Mouse (Mus musculus) testis, adult 2 months (tissue): ENCODE measurements around the gene Ttc39b. TPM values are rescaled to one million over a fixed set of nuclear protein-coding genes. Genes with fewer than 3 reads are reported as not detected.

Source experiments
- H3K27ac ChIP-seq: fragments of 200-500 bp; 2 replicates; pipeline ENCODE4 v1.5.1; 2012; ENCODE audit warnings: low read depth, low read length; ENCODE audit not compliant: control insufficient read depth, insufficient read depth
- H3K27me3 ChIP-seq: fragments of 200-500 bp; 2 replicates; pipeline ENCODE4 v1.6.1; 2012; ENCODE audit warnings: mild to moderate bottlenecking, low read length, moderate library complexity; ENCODE audit not compliant: control insufficient read depth, insufficient read depth
- H3K36me3 ChIP-seq: fragments of 200-500 bp; 2 replicates; pipeline ENCODE4 v1.6.1; 2012; ENCODE audit warnings: mild to moderate bottlenecking, low read length; ENCODE audit not compliant: control insufficient read depth, insufficient read depth
- H3K4me1 ChIP-seq: fragments of 200-500 bp; 2 replicates; pipeline ENCODE4 v1.6.1; 2012; ENCODE audit warnings: low read length; ENCODE audit not compliant: control insufficient read depth, insufficient read depth
- H3K4me3 ChIP-seq: fragments of 200-500 bp; 2 replicates; pipeline ENCODE4 v1.5.1; 2012; ENCODE audit warnings: low read depth, mild to moderate bottlenecking, low read length, moderate library complexity, mixed read lengths; ENCODE audit not compliant: control insufficient read depth
- CTCF ChIP-seq: fragments of 200-500 bp; IDR thresholded peaks from 2 replicates; pipeline ENCODE4 v1.5.1; 2012; ENCODE audit warnings: low read depth, mild to moderate bottlenecking, inconsistent platforms, low read length, moderate library complexity; ENCODE audit not compliant: control insufficient read depth, insufficient read depth, insufficient replicate concordance
- POLR2A ChIP-seq: fragments of 200-500 bp; IDR thresholded peaks from 2 replicates; pipeline ENCODE4 v1.6.1; 2012; ENCODE audit warnings: low read depth, mild to moderate bottlenecking, inconsistent platforms, low read length, moderate library complexity; ENCODE audit not compliant: control insufficient read depth
- polyA plus RNA-seq: library from polyadenylated mRNA; depleted of rRNA; stranded (reverse); fragments of >200 nt; gene quantifications from 2 replicates; pipeline ENCODE4 v1.2.3, GENCODE M21; 2012; rRNA removed

The Ttc39b gene
- polyA plus RNA-seq, 1 experiment: 6.6 TPM

DNA sequence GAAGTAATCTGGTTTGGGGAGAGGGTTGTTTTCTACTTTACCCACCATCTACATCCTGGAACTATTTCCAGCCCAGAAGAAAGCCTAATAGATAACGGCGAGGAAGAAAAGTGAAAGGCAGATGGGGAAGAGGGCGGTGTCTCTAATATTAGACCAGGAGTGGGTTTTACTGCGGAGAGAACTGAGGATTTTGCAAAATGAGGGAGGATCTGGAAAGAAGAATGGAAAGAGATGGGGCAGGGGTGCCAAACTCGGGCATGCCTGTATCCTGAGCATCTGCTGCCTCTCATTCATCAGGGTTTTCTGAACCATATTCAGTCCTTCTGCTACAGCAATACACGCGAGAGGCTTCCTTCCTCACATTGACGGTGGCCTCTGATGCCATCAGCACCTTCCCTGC, 149.1 kb downstream of the Ttc39b start:
- no peak overlapping the region for H3K27ac ChIP-seq
- no peak overlapping the region for H3K4me3 ChIP-seq
- H3K27me3 ChIP-seq: no peaks in the 10 kb centered on the region
- H3K36me3 ChIP-seq: no peaks in the 10 kb centered on the region
- H3K4me1 ChIP-seq: no peaks in the 10 kb centered on the region
- no peak for TF ChIP-seq POLR2A
- TF ChIP-seq CTCF: no peak

DNA sequence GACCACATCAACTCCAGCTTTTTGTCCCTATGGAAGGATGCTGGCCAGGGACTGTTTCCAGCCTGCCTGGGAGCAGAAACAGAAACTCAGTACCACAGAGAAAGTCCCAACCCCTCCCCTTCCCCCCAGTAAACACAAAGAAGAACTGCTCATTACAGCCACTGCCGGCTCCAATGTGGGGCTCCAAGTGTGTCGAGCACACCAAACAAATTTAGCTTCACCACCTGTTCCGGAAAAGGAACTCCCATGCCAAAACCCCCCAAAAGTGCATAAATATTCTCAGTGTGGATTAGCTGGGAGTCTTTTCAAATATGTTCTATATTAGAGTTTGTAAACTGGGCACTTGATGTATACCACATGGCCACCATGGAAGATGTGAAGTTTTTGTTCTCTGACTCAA, 151.8 kb downstream of the Ttc39b start:
- Histone ChIP-seq H3K27ac (no peak overlapping the region), H3K36me3 (no peaks in the 10 kb centered on the region), H3K4me1 (no peaks in the 10 kb centered on the region), H3K27me3 (no peaks in the 10 kb centered on the region), H3K4me3 (no peak overlapping the region)
- TF ChIP-seq CTCF (no peak), POLR2A (no peak)

DNA sequence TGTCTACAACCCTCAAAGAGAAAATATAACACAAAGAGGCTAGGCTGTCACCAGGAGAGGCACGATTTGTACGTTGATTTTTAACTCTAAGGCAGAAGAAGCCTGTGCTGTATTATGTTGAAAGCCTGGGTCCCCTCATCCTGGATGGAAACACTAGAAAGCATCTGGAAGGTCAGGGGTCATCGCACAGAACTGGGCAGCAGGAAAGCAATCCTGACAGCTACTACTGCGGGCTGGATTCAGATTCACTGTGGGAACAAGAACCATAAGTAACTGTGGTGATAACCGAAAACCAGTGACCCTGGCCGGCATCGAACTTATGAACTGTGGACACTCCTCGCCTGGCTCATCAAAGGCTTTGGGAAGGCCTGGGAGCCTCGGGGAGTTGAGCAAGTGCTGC, 153.3 kb downstream of the Ttc39b start:
- no peak for TF ChIP-seq POLR2A
- no peak for TF ChIP-seq CTCF
- no peaks in the 10 kb centered on the region for H3K36me3 ChIP-seq
- no peaks in the 10 kb centered on the region for H3K27me3 ChIP-seq
- H3K4me1 ChIP-seq: no peaks in the 10 kb centered on the region
- H3K27ac ChIP-seq: no peak overlapping the region
- no peak overlapping the region for H3K4me3 ChIP-seq

Other genes with a start within 250 kb of the Ttc39b start
- 8.0 and 9.1 TPM in 2 replicates for gene Snapc3, start 93.5 kb upstream of the Ttc39b start, polyA plus RNA-seq
- gene Psip1, start 162.2 kb upstream of the Ttc39b start, polyA plus RNA-seq: 95.4 and 97.4 TPM in 2 replicates
- gene Ccdc171, start 201.3 kb upstream of the Ttc39b start, polyA plus RNA-seq: 16.7 and 17.0 TPM in 2 replicates